Mouse (Mus musculus) left cerebral cortex, adult 2 months (tissue): ENCODE measurements at regions not wholly inside any gene's neighbourhood (a gene's known extent, or its start where the extent isn't known, plus 50 kb on each side); places are given as distances from the start of the nearest gene placed in this dataset.

Experiments used
- DNase-seq, 2 experiments: peaks; one replicate each; pipeline ENCODE4 v3.0.0; 2021 to 2022; ENCODE audit warnings: low spot score in 2 of 2, mixed read lengths in 1 of 2; ENCODE audit errors: extremely low spot score in 1 of 2
- H3K27ac ChIP-seq: fragments of 200-600 bp; 2 replicates; pipeline ENCODE4 v1.8.1; 2022
- H3K4me3 ChIP-seq: fragments of 200-600 bp; 2 replicates; pipeline ENCODE4 v1.8.1; 2022
- CTCF ChIP-seq: fragments of 200-600 bp; IDR thresholded peaks from 2 replicates; pipeline ENCODE4 v1.8.1; 2022; ENCODE audit warnings: antibody characterized with exemption, mild to moderate bottlenecking, moderate library complexity
- intact Hi-C: fragments of 180-260 bp; cut with DNase I; formaldehyde crosslinking; loops from one replicate; pipeline ENCODE4 v1.15.1; 2025

DNA sequence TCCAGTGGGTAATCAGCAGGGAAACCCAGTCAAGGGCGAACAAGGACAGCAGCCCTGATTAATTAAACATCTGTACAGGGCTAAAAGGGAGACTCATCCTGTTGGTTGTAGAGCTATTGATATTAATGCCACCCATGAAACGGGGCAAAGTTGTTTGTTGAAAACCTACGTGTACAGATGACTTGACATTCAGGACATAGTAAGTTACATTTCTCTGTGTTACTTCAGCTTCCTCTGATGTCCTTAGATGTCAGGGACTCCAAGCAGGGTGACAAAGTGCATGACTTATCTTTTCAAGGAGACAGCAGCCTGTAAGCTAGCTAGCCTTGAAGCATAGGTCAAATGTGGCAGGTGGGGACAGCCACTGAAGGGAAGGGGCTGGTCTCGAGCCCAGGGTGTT is 390.5 kb downstream of the Ccdc171 start:
- intact Hi-C loops, result no loop called here
- no peak for TF ChIP-seq CTCF
- Histone ChIP-seq H3K27ac (no peak overlapping the region), H3K4me3 (no peak overlapping the region)
- DNase-seq, result no peak

DNA sequence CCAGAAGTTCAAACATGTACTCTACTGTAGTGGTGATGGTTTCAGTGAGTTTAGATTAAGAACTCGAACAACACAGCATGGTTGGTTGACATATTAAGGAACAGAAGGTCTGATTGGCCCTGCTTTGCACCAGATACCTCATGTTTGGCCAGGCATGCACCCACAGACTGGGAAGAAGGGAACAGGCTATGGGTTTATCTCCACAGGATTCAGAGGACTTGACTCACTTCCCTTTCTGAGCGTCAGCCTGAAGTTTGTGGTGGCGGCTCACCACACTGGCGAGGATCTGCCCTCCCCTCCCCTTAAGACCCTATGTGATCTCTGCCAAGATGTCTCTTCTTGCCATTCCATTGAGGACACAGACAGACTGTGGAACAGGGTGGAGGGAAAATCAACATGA is 391.7 kb downstream of the Ccdc171 start:
- H3K27ac ChIP-seq, result no peak overlapping the region
- TF ChIP-seq CTCF, result no peak
- no peak for DNase-seq
- H3K4me3 ChIP-seq, result no peak overlapping the region
- intact Hi-C loops, result no loop called here

DNA sequence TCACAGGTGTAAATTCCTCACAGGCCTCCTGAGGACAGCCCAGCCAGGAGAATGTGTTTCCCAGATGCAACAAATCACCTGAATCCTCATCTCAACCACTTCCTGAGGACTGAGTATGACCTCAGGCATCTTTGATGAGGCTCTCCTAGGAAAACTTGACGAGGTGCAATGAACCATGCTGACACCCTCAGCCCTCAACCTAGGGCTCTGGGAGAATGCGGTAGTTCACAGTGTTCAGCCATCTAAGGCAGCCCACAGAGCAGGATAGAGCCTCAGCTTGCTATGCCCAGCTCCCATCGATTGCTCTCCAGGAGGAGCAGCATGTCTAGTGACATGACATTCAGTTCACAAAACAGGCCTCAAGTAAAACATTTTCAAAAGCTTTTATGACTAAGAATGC is 392.7 kb downstream of the Ccdc171 start:
- intact Hi-C loops, result no loop called here
- TF ChIP-seq CTCF, result no peak
- Histone ChIP-seq H3K27ac (no peak overlapping the region), H3K4me3 (no peak overlapping the region)
- no peak for DNase-seq

DNA sequence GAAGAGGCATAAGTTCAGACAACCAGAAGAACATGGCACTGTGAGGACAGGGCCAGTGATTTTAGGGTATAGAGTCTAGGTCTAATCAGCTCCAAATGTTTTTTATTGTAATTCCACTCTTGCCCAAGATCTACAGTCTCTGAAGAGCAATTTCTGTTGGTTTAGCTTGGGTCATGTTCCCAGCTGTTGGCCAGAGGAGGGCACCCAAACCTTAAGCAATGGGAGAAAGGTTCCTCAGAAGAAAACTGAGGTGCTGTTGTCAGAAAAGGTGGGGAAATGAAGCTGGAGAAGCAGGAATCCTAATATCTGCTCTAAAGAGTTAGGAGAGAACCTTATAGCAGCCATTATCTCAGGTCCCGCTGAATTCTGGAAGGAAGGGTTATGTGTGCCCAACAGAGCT is 393.7 kb downstream of the Ccdc171 start:
- H3K27ac ChIP-seq, result no peak overlapping the region
- peak; percentile 8 for TF ChIP-seq CTCF
- no peak overlapping the region for H3K4me3 ChIP-seq
- no peak for DNase-seq
- intact Hi-C loops, result no loop called here

DNA sequence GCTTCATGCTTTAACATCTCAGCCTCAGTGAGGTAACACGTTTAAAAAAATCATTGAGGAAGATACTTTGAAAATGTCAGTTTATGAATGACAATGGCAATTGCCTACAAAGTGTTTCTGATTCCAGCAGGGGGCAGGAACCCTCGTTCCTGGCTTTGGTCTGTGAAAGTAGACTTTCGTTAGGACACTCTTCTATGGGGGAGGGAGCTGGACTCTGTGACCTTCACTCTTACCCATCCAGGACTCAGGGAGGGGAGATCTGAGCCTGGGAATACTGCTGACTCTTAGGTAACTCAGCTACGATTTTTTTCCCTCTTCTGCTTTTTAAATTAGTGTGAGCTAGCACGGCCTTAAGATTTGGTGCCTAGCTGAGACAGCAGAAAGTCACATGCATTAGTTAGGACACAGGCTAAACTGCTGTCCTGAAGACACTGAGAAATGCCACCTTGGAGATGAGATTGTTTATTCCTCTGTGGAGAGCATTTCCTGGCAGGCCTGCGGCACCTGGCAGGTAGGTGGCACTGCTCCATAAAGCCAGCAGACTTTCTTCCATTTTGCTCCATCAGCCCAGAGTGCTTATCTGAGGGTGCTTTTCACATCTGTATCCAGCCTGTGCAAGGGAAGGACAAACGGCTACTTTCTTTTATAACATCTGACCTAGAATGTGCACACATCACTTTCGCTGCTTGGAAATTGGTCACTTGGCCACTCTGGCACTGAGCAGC is 399.9 kb downstream of the Ccdc171 start:
- intact Hi-C loops, result no loop called here
- no peak; the same call in none of the 2 replicates for TF ChIP-seq CTCF
- Histone ChIP-seq H3K4me3 (no peak overlapping the region), H3K27ac (no peak overlapping the region)
- DNase-seq, result no peak

DNA sequence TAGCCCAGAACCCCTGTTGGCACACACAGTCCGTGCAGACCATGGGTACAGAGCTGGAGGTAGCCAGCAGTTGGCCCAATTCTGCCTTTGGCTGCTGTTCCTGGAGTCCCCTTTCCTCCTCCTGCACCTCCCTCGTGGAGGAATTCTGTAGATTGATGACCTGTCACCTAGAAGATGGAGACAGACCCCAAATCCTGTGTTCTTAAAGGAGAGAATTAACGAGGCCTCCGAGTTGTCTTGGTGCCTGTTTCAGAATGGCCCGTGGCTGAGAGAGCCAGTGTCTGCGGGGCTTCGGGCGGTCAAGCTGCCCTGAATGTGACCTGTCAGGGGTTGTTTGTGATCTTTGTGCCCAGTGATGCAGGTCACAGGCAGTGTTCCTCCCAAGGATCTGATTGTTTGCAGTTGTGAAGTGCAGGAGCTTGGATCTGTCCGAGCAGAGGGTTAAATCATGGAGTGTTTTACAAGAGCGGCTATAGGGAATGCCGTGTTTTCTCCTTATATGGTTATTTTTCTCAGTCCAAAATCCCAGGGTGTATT is 400.9 kb downstream of the Ccdc171 start:
- intact Hi-C loops, result no loop called here
- Histone ChIP-seq H3K27ac (no peak overlapping the region), H3K4me3 (no peak overlapping the region)
- no peak for TF ChIP-seq CTCF
- no peak for DNase-seq

DNA sequence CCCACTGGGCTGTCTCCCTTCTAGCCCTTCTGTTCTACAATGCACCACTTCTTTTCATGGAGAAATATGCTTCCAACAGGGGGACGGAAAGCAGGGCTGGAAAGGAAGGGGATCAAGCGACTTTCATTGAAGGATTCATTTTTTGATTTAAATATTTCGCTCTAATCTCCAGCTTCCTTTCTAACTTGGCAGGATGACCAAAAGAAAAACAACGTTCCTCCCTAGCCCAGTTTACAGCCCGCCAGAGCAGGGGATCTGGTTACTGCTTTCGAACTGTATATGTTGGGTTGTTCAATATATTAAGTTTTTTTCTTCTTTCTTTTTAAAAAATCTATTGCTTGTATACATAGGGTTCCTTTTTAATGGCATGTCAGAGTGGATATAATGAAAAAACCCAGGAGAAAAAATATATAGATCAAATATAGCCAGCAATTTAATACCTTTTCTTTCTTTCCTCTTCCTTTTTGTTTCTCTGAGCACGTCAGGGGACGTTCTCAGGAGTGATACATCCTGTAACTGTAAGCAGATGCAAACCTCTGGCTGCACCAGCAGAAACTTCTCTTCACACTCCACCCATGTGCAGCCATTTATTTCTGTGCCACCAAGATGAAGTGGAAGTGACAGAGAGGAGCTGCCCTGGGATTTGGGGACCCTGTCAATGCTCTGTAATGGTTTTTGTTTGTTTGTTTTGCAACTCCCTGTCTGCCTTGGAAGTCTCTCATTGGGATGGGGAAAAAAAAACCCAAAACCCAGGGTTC is 406.7 kb downstream of the Ccdc171 start:
- no peak overlapping the region for H3K27ac ChIP-seq
- intact Hi-C loops, result no loop called here
- no peak for TF ChIP-seq CTCF
- no peak overlapping the region for H3K4me3 ChIP-seq
- DNase-seq, result no peak

DNA sequence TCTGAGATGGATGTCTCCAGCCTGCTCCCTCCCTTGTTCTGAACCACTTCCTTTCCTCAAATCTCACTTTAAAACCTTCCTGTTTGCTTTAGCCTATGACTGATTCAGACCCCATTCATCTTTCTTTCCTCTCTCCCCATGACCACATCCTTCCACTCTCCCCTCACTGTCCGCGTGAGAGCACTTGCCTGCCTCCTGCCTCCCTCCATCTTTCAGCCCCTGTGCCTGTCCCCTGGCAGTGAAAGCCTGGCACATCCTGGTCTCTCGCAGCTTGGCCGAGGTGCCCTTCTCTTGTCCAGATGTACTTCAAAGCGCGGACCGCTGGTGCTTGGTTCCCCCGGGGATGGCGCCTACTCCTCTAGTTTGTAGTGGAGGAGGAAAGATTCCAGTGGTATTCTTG is 416.3 kb downstream of the Ccdc171 start:
- no peak for TF ChIP-seq CTCF
- peak in 1 of 2 experiments; percentile 7 for DNase-seq
- Histone ChIP-seq H3K4me3 (no peak overlapping the region), H3K27ac (no peak overlapping the region)
- intact Hi-C loops, result no loop called here

DNA sequence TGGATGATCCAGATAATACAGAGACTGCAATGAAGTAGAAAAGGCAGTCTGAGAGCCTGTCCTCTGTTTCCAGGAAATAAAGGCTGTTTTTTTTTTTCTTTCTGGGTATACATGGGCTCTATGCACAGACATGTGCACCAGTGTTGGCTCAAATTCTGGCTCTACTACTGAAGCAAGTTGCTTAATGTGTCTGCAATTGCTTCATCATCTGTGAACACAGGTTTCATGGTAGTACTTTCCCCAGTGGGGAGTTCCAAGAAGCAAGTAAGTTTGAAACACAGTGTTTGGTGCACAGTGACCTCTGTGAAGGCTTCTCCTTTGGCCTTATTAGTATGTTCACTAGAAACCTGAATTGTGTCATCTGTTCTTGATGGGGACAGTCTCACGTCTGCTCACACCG is 424.3 kb downstream of the Ccdc171 start:
- H3K4me3 ChIP-seq, result no peak overlapping the region
- H3K27ac ChIP-seq, result no peak overlapping the region
- TF ChIP-seq CTCF, result no peak
- no peak for DNase-seq
- intact Hi-C loops, result no loop called here

DNA sequence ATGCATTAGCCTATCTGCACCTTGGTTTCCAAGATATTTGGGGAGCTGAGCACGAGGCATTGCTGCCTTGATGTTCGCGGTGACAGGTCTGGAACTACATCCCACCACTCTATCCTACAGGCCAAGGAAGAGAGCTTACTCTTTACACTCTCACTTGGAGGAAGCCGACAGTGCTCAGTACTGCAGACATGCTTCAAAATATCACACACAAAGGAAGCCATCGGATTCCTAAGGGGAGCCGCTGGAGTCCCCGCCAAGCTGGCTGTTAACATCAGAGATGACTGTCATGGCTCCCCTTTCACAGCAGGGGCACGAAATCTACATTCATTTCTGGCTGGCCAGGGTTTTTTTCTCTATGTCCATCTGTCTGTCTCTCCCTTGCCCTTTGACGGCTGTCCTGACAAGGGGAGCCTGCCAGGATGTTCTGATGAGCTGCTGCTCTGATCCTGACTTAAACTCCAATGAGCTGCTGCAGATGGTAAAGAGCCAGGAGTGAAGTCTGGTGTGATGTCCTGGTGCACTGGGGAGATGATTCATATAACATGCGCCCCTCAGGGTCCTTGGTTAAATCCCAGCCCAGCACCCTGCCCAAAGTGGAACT is 425.6 kb downstream of the Ccdc171 start:
- no peak for TF ChIP-seq CTCF
- H3K4me3 ChIP-seq, result no peak overlapping the region
- intact Hi-C loops, result no loop called here
- H3K27ac ChIP-seq, result no peak overlapping the region
- no peak for DNase-seq

DNA sequence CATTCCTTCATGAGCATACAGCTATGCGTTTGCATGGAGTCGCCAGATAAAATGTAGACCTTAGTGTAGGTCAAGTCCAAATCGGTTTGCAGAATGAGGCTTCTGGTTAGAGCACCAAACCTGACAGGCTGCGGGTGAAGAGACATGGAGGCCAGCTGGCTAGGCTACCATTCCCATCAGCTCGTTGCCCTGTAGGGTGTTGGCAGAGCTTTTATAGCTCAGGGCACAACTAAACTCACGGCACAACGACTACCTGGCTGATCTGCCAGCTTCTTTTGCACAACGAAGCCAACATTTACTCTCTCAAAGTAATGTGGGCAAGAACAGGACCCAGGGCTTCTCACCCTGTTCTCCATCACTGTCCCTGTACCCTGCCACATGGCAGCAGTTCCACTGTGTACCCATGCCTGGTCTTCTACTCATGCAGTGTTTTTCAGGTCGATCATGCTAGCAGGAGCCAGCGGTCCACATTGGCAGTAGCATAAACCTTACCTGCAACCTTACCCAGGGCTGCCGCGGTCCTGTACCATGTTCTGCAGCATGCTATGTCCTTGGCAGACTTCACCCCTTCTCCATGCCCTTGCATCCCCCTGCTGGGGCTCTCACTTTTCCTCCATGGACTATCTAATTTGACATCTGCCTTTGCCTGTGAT is 431.0 kb downstream of the Ccdc171 start:
- DNase-seq, result no peak
- Histone ChIP-seq H3K4me3 (no peak overlapping the region), H3K27ac (no peak overlapping the region)
- intact Hi-C loops, result no loop called here
- TF ChIP-seq CTCF, result no peak

DNA sequence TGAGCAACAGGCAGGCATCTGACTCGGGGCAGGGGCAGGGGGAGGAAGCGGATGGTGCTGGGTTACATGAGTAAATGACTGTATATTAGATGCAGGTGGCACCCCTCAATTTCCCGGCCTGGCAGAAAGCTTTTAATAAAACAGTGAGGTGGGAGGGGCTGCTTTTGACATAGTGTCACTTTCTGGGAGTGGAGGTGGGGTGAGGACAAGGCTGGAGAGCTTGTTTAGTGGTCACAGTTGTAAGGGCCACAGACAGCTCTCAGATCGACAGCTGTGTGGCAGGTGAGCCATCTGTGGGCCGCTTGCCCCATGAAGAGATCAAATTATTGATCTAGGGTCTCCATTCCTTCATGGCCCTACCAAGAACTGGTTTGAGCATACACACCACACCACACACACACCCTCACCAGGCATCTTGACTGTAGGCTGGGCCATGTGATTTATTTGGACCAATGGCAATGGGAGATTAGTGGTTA is 431.9 kb downstream of the Ccdc171 start:
- no peak for TF ChIP-seq CTCF
- no peak for DNase-seq
- H3K4me3 ChIP-seq, result no peak overlapping the region
- no peak overlapping the region for H3K27ac ChIP-seq
- intact Hi-C loops, result no loop called here
